Mouse (Mus musculus) testis, adult 2 months (tissue): ENCODE results near the gene Ssbp4.

ENCODE experiments used
- CTCF ChIP-seq: fragments of 200-500 bp; IDR thresholded peaks from 2 replicates; pipeline ENCODE4 v1.5.1; 2012; ENCODE audit warnings: low read depth, mild to moderate bottlenecking, inconsistent platforms, low read length, moderate library complexity; ENCODE audit not compliant: control insufficient read depth, insufficient read depth, insufficient replicate concordance
- POLR2A ChIP-seq: fragments of 200-500 bp; IDR thresholded peaks from 2 replicates; pipeline ENCODE4 v1.6.1; 2012; ENCODE audit warnings: low read depth, mild to moderate bottlenecking, inconsistent platforms, low read length, moderate library complexity; ENCODE audit not compliant: control insufficient read depth

DNA sequence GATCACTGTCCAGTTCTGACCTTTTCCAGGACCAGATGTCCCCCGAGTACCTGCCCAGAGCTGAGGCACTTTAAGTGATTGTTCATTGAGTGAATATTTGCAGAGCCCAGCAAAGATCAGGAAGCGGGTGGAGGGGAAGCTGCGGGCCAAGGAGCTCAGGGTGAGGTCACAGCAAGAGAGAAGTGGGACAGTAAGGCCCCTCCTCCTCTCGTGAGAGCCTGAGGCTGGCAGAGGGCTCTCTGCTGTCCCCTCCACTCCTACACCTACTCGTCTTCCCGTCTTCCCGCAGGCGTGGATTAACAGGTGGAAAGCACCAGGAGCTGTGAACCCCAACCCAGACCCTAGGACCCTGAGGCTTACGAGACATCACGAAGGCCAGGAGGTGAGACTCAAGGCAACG is 8.0 kb upstream of the Ssbp4 start:
- TF ChIP-seq CTCF (no peak), POLR2A (no peak)
